Mouse (Mus musculus) liver, embryonic 14.5 days (tissue): Measurements from ENCODE around the gene Crygc. TPM values are rescaled to one million over a fixed set of nuclear protein-coding genes. Genes with fewer than 3 reads are reported as not detected.

Experiments used
- ATAC-seq: fragments of 200-750 bp; cut with Nextera tagmentation; 2 replicates; pipeline ENCODE4 v1.8.0; 2017; ENCODE audit warnings: moderate number of reproducible peaks, mild to moderate bottlenecking, moderate library complexity; ENCODE audit not compliant: insufficient read depth
- DNase-seq, 3 experiments: peaks; one replicate each; pipeline ENCODE4 v3.0.0-alpha.2; 2012 to 2013; ENCODE audit warnings: low read depth in 3 of 3, low spot score in 3 of 3
- H3K27ac ChIP-seq: fragments of 300-500 bp; sonication (generic); 2 replicates; pipeline ENCODE4 v1.5.1; 2014; ENCODE audit warnings: moderate library complexity, mild to moderate bottlenecking, control low read depth, inconsistent platforms
- H3K27me3 ChIP-seq: fragments of 300-500 bp; sonication (generic); 2 replicates; pipeline ENCODE4 v1.6.1; 2014; ENCODE audit warnings: mild to moderate bottlenecking, low read length, moderate library complexity; ENCODE audit not compliant: control insufficient read depth, insufficient read depth
- H3K36me3 ChIP-seq: fragments of 300-500 bp; sonication (generic); replicated peaks from 2 replicates; pipeline ENCODE4 v1.6.1; 2014; ENCODE audit warnings: low read depth; ENCODE audit not compliant: control insufficient read depth, insufficient read depth
- H3K4me1 ChIP-seq, 2 experiments: fragments of 200-500 bp in 1 of 2; fragments of 300-500 bp in 1 of 2; sonication (generic) in 1 of 2; replicated peaks; 2 replicates each; pipeline ENCODE4 v1.6.1; 2012 to 2014; ENCODE audit warnings: antibody characterized with exemption in 1 of 2, inconsistent platforms in 1 of 2, low read length in 1 of 2; ENCODE audit not compliant: control insufficient read depth in 2 of 2, insufficient read depth in 2 of 2
- H3K4me2 ChIP-seq: fragments of 300-500 bp; sonication (generic); 2 replicates; pipeline ENCODE4 v1.6.1; 2014; ENCODE audit warnings: low read depth, mild to moderate bottlenecking, control low read depth, moderate library complexity
- H3K4me3 ChIP-seq, 2 experiments: fragments of 200-500 bp in 1 of 2; fragments of 300-500 bp in 1 of 2; sonication (generic) in 1 of 2; 2 replicates each; pipeline ENCODE4 v1.5.1; 2012 to 2014; ENCODE audit warnings: low read depth in 2 of 2, low read length in 2 of 2, mild to moderate bottlenecking in 2 of 2, control low read depth in 1 of 2, inconsistent platforms in 1 of 2, moderate library complexity in 1 of 2; ENCODE audit not compliant: insufficient read depth in 1 of 2
- H3K9ac ChIP-seq: fragments of 300-500 bp; sonication (generic); replicated peaks from 2 replicates; pipeline ENCODE4 v1.6.1; 2014; ENCODE audit warnings: mild to moderate bottlenecking, control low read depth, moderate library complexity
- H3K9me3 ChIP-seq: fragments of 300-500 bp; sonication (generic); 2 replicates; pipeline ENCODE4 v1.6.1; 2016; ENCODE audit warnings: low read length, mixed read lengths; ENCODE audit not compliant: control insufficient read depth
- CTCF ChIP-seq: IDR thresholded peaks from 2 replicates; pipeline ENCODE4 v1.5.1; 2016; ENCODE audit warnings: antibody characterized with exemption, low read depth, control low read depth
- EP300 ChIP-seq: IDR thresholded peaks from 2 replicates; pipeline ENCODE4 v1.6.1; 2016; ENCODE audit warnings: antibody characterized with exemption, low read depth
- WGBS: fragments of 180-500 bp; shearing (Covaris S2); extraction: QIAGEN DNeasy Blood & Tissue Kit; methylation state at CpG from one replicate; pipeline ENCODE4 v1.1.7; 2014; ENCODE audit not compliant: insufficient replicate concordance; 5-methylcytosine and 5-hydroxymethylcytosine counted together
- polyA plus RNA-seq, 2 experiments: library from polyadenylated mRNA; depleted of rRNA in 1 of 2; stranded (reverse) in 1 of 2; unstranded in 1 of 2; fragments of >200 nt; fragmentation: Nextera tagmentation in 1 of 2; extraction: Ambion mirVana in 1 of 2; gene quantifications; 2 replicates each; pipeline versions ENCODE4 v1.2.1 to v1.2.3; 2012 to 2014

Crygc gene
- polyA plus RNA-seq, 2 experiments = not detected

GRCm38 (mm10) chr1:65037542-65037941 is 35.9 kb downstream of the Crygc start:
- H3K9me3 ChIP-seq = no peaks in the 10 kb centered on the region
- no peak overlapping the region for H3K4me2 ChIP-seq
- H3K27ac ChIP-seq = no peak overlapping the region
- no peak overlapping the region for H3K9ac ChIP-seq
- DNase-seq (no peak), ATAC-seq (no peak)
- 21% methylated on average over 2 of the region's 2 CpGs for WGBS
- no peak overlapping the region for H3K4me3 ChIP-seq
- H3K27me3 ChIP-seq = no peaks in the 10 kb centered on the region
- no peaks in the 10 kb centered on the region for H3K4me1 ChIP-seq
- TF ChIP-seq EP300 = no peak
- no peak for TF ChIP-seq CTCF
- no peaks in the 10 kb centered on the region for H3K36me3 ChIP-seq

DNA sequence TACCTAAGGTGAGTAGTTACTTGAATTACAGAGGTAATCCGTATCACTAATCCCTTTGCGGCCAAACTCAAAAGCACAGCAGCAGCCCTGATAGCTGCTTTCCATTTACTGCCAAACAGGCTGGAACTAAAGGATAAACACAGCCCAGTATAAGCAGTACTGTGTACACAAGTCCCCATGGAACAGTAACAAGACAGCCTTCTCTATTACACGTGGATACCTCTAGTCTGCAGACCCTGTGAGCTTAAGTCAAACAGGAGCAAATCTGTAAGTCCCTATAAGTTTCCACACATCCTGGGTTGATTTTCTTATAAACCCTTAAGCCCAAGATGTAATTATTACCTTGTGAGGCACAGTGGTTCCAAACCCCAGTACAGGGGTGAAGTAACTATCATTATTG is 38.0 kb downstream of the Crygc start:
- Histone ChIP-seq H3K36me3 (no peaks in the 10 kb centered on the region), H3K4me3 (no peak overlapping the region), H3K4me1 (no peaks in the 10 kb centered on the region), H3K9me3 (no peaks in the 10 kb centered on the region), H3K27ac (no peak overlapping the region), H3K9ac (no peak overlapping the region), H3K4me2 (no peak overlapping the region), H3K27me3 (no peaks in the 10 kb centered on the region)
- WGBS = 50% methylated on average over 3 of the region's 3 CpGs
- no peak for TF ChIP-seq CTCF
- no peak for TF ChIP-seq EP300
- DNase-seq = no peak
- ATAC-seq = no peak

GRCm38 (mm10) chr1:65032641-65033040 is 40.8 kb downstream of the Crygc start, which contains the start of gene Akr1cl:
Gene Akr1cl, minus strand, starts transcription at chr1:65032759.
- TF ChIP-seq CTCF (no peak), EP300 (no peak)
- no peak within 1 kb of the TSS for H3K4me3 ChIP-seq
- no peaks in the 10 kb centered on the region for H3K36me3 ChIP-seq
- DNase-seq (no peak), ATAC-seq (no peak)
- H3K9ac ChIP-seq = no peak within 1 kb of the TSS
- no peaks in the 10 kb centered on the region for H3K9me3 ChIP-seq
- no peaks in the 10 kb centered on the region for H3K27me3 ChIP-seq
- H3K4me2 ChIP-seq = no peak within 1 kb of the TSS
- H3K4me1 ChIP-seq = no peaks in the 10 kb centered on the region
- no peak within 1 kb of the TSS for H3K27ac ChIP-seq

DNA sequence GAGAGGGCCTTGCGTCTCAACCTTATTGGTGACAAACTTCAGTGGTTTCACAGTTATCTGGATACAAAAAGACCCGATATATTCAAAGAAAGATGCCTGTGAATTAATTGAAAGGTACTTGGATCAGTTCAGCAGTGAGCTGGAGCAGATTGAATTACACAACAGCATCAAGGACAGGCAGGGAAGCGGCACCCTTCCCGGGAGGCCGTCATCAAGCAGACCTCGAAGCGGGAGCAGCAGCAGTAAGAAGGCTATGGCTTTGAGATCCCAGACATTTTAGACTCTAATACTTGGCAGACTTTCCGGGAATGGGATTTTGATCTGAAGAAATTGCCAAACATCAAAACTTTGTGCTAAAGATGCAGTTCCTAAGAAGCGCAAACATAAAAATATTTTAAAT is 45.3 kb downstream of the Crygc start:
- Histone ChIP-seq H3K27me3 (no peaks in the 10 kb centered on the region), H3K4me1 (no peaks in the 10 kb centered on the region), H3K9me3 (no peaks in the 10 kb centered on the region), H3K9ac (no peak overlapping the region), H3K4me2 (no peak overlapping the region), H3K36me3 (no peaks in the 10 kb centered on the region), H3K27ac (no peak overlapping the region), H3K4me3 (no peak overlapping the region)
- DNase-seq (no peak), ATAC-seq (no peak)
- TF ChIP-seq CTCF (no peak), EP300 (no peak)
- WGBS = 69% methylated on average over 9 of the region's 9 CpGs

Other genes starting within 250 kb of the Crygc start
- gene Plekhm3, start 116.9 kb downstream of the Crygc start, polyA plus RNA-seq (2012; rRNA removed) = 0.61 and 0.63 TPM in 2 replicates
- 0.58 and 1.1 TPM in 2 replicates for gene Plekhm3, start 116.9 kb downstream of the Crygc start, polyA plus RNA-seq (2014; fragmentation: Nextera tagmentation; extraction: Ambion mirVana)
- 0.02 TPM in 1 of 2 replicates, not detected in the other for gene Akr1cl, start 40.9 kb downstream of the Crygc start, polyA plus RNA-seq (2012; rRNA removed)
- gene Akr1cl, start 40.9 kb downstream of the Crygc start, polyA plus RNA-seq (2014; fragmentation: Nextera tagmentation; extraction: Ambion mirVana) = not detected in 2 replicates
- not detected in 2 replicates for gene Cryge, start 22.5 kb downstream of the Crygc start, polyA plus RNA-seq (2012; rRNA removed)
- gene Cryge, start 22.5 kb downstream of the Crygc start, polyA plus RNA-seq (2014; fragmentation: Nextera tagmentation; extraction: Ambion mirVana) = not detected in 2 replicates
- gene Crygd, start 10.2 kb downstream of the Crygc start, polyA plus RNA-seq (2012; rRNA removed) = not detected in 2 replicates
- gene Crygd, start 10.2 kb downstream of the Crygc start, polyA plus RNA-seq (2014; fragmentation: Nextera tagmentation; extraction: Ambion mirVana) = not detected in 2 replicates
- not detected in 2 replicates for gene Crygb, start 8.6 kb upstream of the Crygc start, polyA plus RNA-seq (2012; rRNA removed)
- not detected in 2 replicates for gene Crygb, start 8.6 kb upstream of the Crygc start, polyA plus RNA-seq (2014; fragmentation: Nextera tagmentation; extraction: Ambion mirVana)
- gene Cryga, start 29.7 kb upstream of the Crygc start, polyA plus RNA-seq (2012; rRNA removed) = not detected in 2 replicates
- not detected in 2 replicates for gene Cryga, start 29.7 kb upstream of the Crygc start, polyA plus RNA-seq (2014; fragmentation: Nextera tagmentation; extraction: Ambion mirVana)
- gene Gm28845, start 45.9 kb upstream of the Crygc start, polyA plus RNA-seq (2012; rRNA removed) = 0.08 TPM in 1 of 2 replicates, not detected in the other
- not detected in 2 replicates for gene Gm28845, start 45.9 kb upstream of the Crygc start, polyA plus RNA-seq (2014; fragmentation: Nextera tagmentation; extraction: Ambion mirVana)
- gene D630023F18Rik, start 49.5 kb upstream of the Crygc start, polyA plus RNA-seq (2012; rRNA removed) = 0.10 and 0.13 TPM in 2 replicates
- gene D630023F18Rik, start 49.5 kb upstream of the Crygc start, polyA plus RNA-seq (2014; fragmentation: Nextera tagmentation; extraction: Ambion mirVana) = 0.08 and 0.18 TPM in 2 replicates
- 24.7 and 34.6 TPM in 2 replicates for gene Idh1, start 112.8 kb upstream of the Crygc start, polyA plus RNA-seq (2012; rRNA removed)
- gene Idh1, start 112.8 kb upstream of the Crygc start, polyA plus RNA-seq (2014; fragmentation: Nextera tagmentation; extraction: Ambion mirVana) = 96.0 and 99.7 TPM in 2 replicates
- 1.6 and 2.6 TPM in 2 replicates for gene Pikfyve, start 113.0 kb upstream of the Crygc start, polyA plus RNA-seq (2012; rRNA removed)
- gene Pikfyve, start 113.0 kb upstream of the Crygc start, polyA plus RNA-seq (2014; fragmentation: Nextera tagmentation; extraction: Ambion mirVana) = 4.9 and 5.1 TPM in 2 replicates
- not detected in 2 replicates for gene Pth2r, start 208.4 kb upstream of the Crygc start, polyA plus RNA-seq (2012; rRNA removed)
- gene Pth2r, start 208.4 kb upstream of the Crygc start, polyA plus RNA-seq (2014; fragmentation: Nextera tagmentation; extraction: Ambion mirVana) = 0.08 TPM in 1 of 2 replicates, not detected in the other